Mouse (Mus musculus): Measurements from ENCODE around the gene Phkb. TPM values are rescaled to one million over a fixed set of nuclear protein-coding genes. Genes with fewer than 3 reads are reported as not detected.
"Not testable (repeated sequence)": the region's sequence is repeated elsewhere in the genome, so short reads cannot be mapped to it uniquely, and the experiment has no call there.

Gene Phkb
- polyA plus RNA-seq (2015; fragmentation: Nextera tagmentation; extraction: Ambion mirVana): 42.2 and 43.3 TPM in 2 replicates

DNA sequence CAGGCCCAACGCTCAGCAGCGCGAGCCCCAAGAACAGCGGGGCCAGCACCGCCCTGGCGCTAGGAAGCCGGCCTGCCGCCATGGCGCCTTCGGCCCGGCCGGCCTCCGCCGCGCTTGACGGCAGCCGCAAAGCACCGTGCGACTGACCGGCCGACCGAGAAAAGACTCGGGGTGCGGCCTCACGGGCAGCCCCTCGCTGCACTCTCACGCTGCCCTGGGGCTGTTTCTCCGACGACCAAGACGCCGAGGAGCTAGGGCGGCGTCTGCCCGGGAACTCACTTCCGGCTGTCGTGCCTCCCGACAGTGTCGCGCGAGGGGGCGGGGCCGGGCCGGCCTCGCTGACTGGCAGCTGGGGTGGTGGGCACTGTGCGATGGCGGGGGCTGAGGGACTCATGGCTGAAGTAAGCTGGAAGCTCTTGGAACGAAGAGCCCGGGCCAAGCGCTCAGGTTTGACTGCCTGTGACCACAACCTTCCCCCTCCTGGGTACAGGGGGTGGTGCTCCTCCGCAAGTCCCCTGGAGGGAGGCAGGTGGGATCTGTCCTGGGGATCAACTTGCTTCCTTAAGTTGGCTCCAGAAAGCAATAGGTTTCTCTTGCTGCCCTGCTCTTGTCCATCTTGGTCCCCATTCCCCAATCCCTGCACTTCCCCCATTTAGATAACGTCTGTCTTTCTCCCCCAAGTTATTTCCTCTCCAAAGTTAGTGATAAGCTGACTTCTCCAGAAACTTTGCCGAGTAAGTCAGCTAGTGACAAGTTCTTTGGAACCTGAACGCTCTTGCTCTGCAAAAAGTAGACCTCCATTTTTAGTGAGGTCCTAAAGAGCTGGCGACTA, at the start of gene Phkb, which contains the start of gene Itfg1:
Gene Phkb (plus strand): TSS at position 303 of the 832 bp plus-strand sequence.
Gene Itfg1 (minus strand): TSS at position 265 of the 832 bp plus-strand sequence.
- Histone ChIP-seq H3K4me1 (ENCODE audit: control insufficient read depth, insufficient read depth, low read length) (peaks cover 20% of the 10 kb centered on the region), H3K36me3 (ENCODE audit: control insufficient read depth, insufficient read depth) (peaks cover 5% of the 10 kb centered on the region; the same call in 1 of the 2 replicates), H3K9me3 (replicated peaks; ENCODE audit: control insufficient read depth, low read length) (no peaks in the 10 kb centered on the region), H3K4me3 (ENCODE audit: low read length) (peak within 1 kb of the TSS; percentile 91), H3K4me2 (ENCODE audit: low read depth, low read length) (peak within 1 kb of the TSS; percentile 94), H3K27ac (ENCODE audit: low read length) (peak within 1 kb of the TSS; percentile 98), H3K9ac (ENCODE audit: low read length) (peak within 1 kb of the TSS; percentile 96), H3K27me3 (ENCODE audit: control insufficient read depth, insufficient read depth, low read length) (no peaks in the 10 kb centered on the region)
- WGBS: under 1% methylated on average over 54 of the region's 54 CpGs
- ATAC-seq (replicated peaks; ENCODE audit: extremely low read depth, insufficient read depth, low FRiP score): peak; percentile 93

DNA sequence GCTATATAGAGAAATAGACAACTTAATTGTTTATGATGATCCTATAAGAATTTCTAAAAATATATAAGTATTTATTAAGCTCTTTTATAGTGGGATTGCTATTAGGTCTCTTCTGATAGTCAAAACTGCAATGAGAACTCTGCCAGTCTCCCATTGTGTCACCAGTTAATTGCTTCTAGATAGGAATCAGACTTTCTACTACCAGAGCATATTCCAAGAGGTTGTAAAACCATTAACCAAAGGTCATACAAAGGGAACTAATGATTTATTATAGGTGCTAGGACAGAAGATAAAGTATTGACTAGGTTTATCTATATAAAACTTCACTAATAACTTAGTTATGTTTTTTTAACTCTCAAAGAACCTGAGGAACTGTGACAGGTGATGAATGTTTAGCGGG, 44.4 kb upstream of the Phkb start:
- H3K27ac ChIP-seq (ENCODE audit: low read length); ATAC-seq (replicated peaks; ENCODE audit: extremely low read depth, insufficient read depth, low FRiP score); H3K9ac ChIP-seq (ENCODE audit: low read length); H3K27me3 ChIP-seq (ENCODE audit: control insufficient read depth, insufficient read depth, low read length); H3K36me3 ChIP-seq (ENCODE audit: control insufficient read depth, insufficient read depth); H3K4me1 ChIP-seq (ENCODE audit: control insufficient read depth, insufficient read depth, low read length); H3K4me2 ChIP-seq (ENCODE audit: low read depth, low read length); H3K9me3 ChIP-seq (replicated peaks; ENCODE audit: control insufficient read depth, low read length); H3K4me3 ChIP-seq (ENCODE audit: low read length): not testable (repeated sequence)
- WGBS: 100% methylated on average over 1 of the region's 1 CpGs

DNA sequence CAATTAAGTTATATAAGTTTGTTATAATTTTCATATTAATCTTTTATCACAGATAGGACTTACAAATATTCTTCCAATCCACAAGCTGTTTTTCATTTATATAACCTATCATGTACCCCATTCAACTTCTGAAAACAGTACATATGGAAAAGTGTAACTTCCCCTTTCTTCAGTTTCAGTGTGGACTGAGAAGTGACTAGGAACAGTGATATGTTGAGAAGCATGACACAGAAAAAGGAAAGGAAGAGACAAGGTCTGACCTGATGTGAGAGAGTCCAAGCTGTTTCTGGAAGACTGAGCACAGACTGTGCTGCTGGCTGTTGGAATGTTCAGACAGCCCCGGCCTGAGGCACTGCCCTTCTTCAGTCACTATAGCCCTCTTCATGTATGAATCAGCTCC, 40.6 kb upstream of the Phkb start:
- Histone ChIP-seq H3K9ac (ENCODE audit: low read length) (no peak overlapping the region), H3K9me3 (replicated peaks; ENCODE audit: control insufficient read depth, low read length) (no peaks in the 10 kb centered on the region), H3K27ac (ENCODE audit: low read length) (no peak overlapping the region), H3K27me3 (ENCODE audit: control insufficient read depth, insufficient read depth, low read length) (no peaks in the 10 kb centered on the region), H3K4me3 (ENCODE audit: low read length) (no peak overlapping the region), H3K36me3 (ENCODE audit: control insufficient read depth, insufficient read depth) (peaks cover 6% of the 10 kb centered on the region; the same call in 1 of the 2 replicates), H3K4me2 (ENCODE audit: low read depth, low read length) (no peak overlapping the region), H3K4me1 (ENCODE audit: control insufficient read depth, insufficient read depth, low read length) (no peaks in the 10 kb centered on the region)
- no peak for ATAC-seq (replicated peaks; ENCODE audit: extremely low read depth, insufficient read depth, low FRiP score)
- WGBS: 85% methylated on average over 1 of the region's 1 CpGs

DNA sequence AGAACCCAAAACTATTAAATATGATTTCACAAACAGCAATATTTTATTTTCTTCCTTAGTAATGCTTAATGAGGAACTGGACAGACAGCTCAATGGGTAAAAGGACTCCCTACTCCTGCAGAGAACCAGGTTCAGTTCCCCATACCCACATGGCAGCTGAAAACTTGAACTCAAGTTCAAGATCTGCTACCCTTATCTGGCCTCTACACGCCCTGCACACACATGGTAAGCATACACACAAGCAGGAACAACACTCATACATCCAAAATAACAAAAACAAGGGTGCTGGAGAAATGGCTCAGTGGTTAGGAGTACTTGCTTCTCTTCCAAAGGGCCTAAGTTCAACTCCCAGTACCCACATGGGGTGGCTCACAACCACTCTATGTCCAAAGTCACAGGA, 39.4 kb upstream of the Phkb start:
- ATAC-seq (replicated peaks; ENCODE audit: extremely low read depth, insufficient read depth, low FRiP score): no peak
- WGBS: 86% methylated on average over 1 of the region's 1 CpGs

DNA sequence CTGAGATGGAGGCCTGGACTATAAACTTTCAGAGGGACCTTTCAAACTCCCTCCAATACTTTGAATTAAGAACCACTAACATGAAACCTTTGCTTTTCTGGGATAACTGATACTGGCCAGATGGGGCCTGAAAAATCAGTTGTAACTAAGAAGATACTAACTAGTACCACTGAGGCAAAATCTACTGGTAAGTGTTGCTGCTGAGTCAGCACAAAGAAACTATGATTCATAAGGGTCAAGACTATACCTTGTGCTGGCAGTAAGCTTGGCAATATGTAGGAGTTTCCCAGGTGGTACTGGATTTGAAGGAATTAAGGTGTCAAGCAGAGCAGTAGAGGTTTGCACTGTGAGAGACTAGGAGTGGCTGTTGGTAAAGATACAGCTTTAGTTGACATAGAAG, 27.1 kb upstream of the Phkb start:
- H3K4me3 ChIP-seq (ENCODE audit: low read length): no peak overlapping the region
- H3K4me1 ChIP-seq (ENCODE audit: control insufficient read depth, insufficient read depth, low read length): no peaks in the 10 kb centered on the region
- H3K9ac ChIP-seq (ENCODE audit: low read length): no peak overlapping the region
- H3K4me2 ChIP-seq (ENCODE audit: low read depth, low read length): no peak overlapping the region
- H3K27me3 ChIP-seq (ENCODE audit: control insufficient read depth, insufficient read depth, low read length): no peaks in the 10 kb centered on the region
- H3K9me3 ChIP-seq (replicated peaks; ENCODE audit: control insufficient read depth, low read length): no peaks in the 10 kb centered on the region
- no peak overlapping the region for H3K27ac ChIP-seq (ENCODE audit: low read length)
- peaks cover 6% of the 10 kb centered on the region for H3K36me3 ChIP-seq (ENCODE audit: control insufficient read depth, insufficient read depth)
- no peak for ATAC-seq (replicated peaks; ENCODE audit: extremely low read depth, insufficient read depth, low FRiP score)

More for the DNA sequence above, 39.4 kb upstream of the Phkb start:
- H3K27ac ChIP-seq (ENCODE audit: low read length): no peak overlapping the region
- H3K9me3 ChIP-seq (replicated peaks; ENCODE audit: control insufficient read depth, low read length): no peaks in the 10 kb centered on the region
- peaks cover 3% of the 10 kb centered on the region; the same call in 1 of the 2 replicates for H3K36me3 ChIP-seq (ENCODE audit: control insufficient read depth, insufficient read depth)
- H3K27me3 ChIP-seq (ENCODE audit: control insufficient read depth, insufficient read depth, low read length): no peaks in the 10 kb centered on the region
- H3K4me3 ChIP-seq (ENCODE audit: low read length): no peak overlapping the region
- H3K9ac ChIP-seq (ENCODE audit: low read length): no peak overlapping the region
- H3K4me1 ChIP-seq (ENCODE audit: control insufficient read depth, insufficient read depth, low read length): no peaks in the 10 kb centered on the region
- H3K4me2 ChIP-seq (ENCODE audit: low read depth, low read length): no peak overlapping the region

DNA sequence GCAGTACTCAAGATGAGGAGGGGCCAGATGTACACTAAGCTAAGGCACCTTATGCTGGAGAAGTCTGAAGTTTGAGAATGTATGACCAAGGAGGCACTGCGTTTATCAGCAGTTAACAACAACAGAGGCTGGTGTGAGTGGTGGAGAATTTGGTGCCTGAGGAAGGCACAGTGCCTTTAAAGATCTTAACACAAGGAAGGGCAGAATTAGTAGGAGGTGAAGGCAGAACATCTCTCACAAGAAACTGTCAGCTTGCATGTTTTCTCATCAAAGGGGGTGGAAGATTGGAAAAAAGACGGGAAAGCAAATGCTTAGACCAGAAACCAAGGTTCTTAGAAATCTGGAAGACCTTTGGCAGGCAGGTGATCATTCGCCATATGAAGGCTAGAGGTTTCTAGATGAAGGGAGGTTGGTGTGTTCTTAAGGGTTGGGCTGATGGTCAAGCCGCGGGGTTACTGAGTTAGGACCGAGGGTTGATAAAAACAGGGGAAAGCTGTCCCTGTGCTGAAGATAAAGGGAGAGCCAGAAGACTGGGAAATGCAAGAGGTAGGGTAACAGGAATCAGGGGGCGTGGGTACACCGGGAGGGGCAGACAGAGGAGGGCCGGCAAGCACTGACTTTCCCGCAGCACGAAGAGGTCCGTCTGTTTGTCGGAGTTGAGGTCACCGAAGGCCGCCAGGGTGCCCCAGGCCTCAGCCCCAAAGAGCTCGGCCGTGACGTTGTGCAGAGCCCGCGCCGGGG, 673 bp upstream of the Phkb start:
- peaks cover 20% of the 10 kb centered on the region for H3K4me1 ChIP-seq (ENCODE audit: control insufficient read depth, insufficient read depth, low read length)
- 1% methylated on average over 21 of the region's 21 CpGs for WGBS
- no peaks in the 10 kb centered on the region for H3K9me3 ChIP-seq (replicated peaks; ENCODE audit: control insufficient read depth, low read length)
- ATAC-seq (replicated peaks; ENCODE audit: extremely low read depth, insufficient read depth, low FRiP score): peak; percentile 44; the same call in 1 of the 2 replicates
- H3K9ac ChIP-seq (ENCODE audit: low read length): peak overlapping the region; percentile 96
- peak overlapping the region; percentile 98 for H3K27ac ChIP-seq (ENCODE audit: low read length)
- peak overlapping the region; percentile 91 for H3K4me3 ChIP-seq (ENCODE audit: low read length)
- peak overlapping the region; percentile 94 for H3K4me2 ChIP-seq (ENCODE audit: low read depth, low read length)
- H3K27me3 ChIP-seq (ENCODE audit: control insufficient read depth, insufficient read depth, low read length): no peaks in the 10 kb centered on the region
- H3K36me3 ChIP-seq (ENCODE audit: control insufficient read depth, insufficient read depth): peaks cover 9% of the 10 kb centered on the region; the same call in 1 of the 2 replicates

DNA sequence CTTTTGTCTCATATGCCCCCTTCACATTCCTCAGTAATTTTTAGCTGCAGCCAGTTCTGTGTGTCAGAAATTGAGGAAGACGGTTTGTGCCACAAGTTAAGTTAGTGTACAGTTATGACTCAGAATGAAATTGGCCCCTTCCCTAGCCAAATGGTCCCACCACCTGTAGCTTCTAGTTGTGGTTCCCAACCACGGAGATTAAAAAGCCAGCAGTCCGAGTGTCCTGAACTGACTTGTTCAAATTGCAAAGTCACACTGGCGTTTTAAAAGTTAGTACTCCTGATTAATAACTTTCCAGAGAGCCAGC, 683 bp downstream of the Phkb start:
- ATAC-seq (replicated peaks; ENCODE audit: extremely low read depth, insufficient read depth, low FRiP score): no peak
- 6% methylated on average over 4 of the region's 4 CpGs for WGBS

DNA sequence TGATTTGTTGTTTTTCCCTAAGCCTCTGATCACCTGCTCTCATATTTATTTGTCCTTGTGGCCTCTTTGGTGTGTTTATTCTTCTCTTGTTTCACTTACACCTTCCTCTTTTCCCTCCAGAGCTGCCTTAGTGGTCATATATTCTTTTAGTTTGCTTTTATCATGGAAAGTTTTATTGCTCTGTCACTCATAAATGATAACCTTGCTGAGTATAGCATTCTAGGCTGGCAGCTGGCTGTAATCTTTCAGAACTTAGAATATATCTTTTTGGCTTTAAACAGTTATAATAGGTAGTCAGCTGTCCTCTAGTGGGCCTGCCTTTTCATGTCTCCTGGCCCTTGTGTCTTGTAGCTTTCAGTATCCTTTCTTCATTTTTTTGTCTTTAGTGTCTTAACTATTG, 5.1 kb downstream of the Phkb start:
- 0 out of 2 replicates have a peak, but pooled peaks cover 2% of the 10 kb centered on the region for H3K36me3 ChIP-seq (ENCODE audit: control insufficient read depth, insufficient read depth)
- ATAC-seq (replicated peaks; ENCODE audit: extremely low read depth, insufficient read depth, low FRiP score): no peak

More for the DNA sequence above, 683 bp downstream of the Phkb start:
- no peaks in the 10 kb centered on the region for H3K9me3 ChIP-seq (replicated peaks; ENCODE audit: control insufficient read depth, low read length)
- H3K27me3 ChIP-seq (ENCODE audit: control insufficient read depth, insufficient read depth, low read length): no peaks in the 10 kb centered on the region
- peak overlapping the region; percentile 98 for H3K27ac ChIP-seq (ENCODE audit: low read length)
- H3K4me1 ChIP-seq (ENCODE audit: control insufficient read depth, insufficient read depth, low read length): peaks cover 20% of the 10 kb centered on the region
- peak overlapping the region; percentile 94 for H3K4me2 ChIP-seq (ENCODE audit: low read depth, low read length)
- H3K9ac ChIP-seq (ENCODE audit: low read length): peak overlapping the region; percentile 96
- peaks cover 5% of the 10 kb centered on the region; the same call in 1 of the 2 replicates for H3K36me3 ChIP-seq (ENCODE audit: control insufficient read depth, insufficient read depth)
- peak overlapping the region; percentile 91 for H3K4me3 ChIP-seq (ENCODE audit: low read length)

More for the DNA sequence above, 5.1 kb downstream of the Phkb start:
- H3K27ac ChIP-seq (ENCODE audit: low read length): no peak overlapping the region
- no peaks in the 10 kb centered on the region for H3K9me3 ChIP-seq (replicated peaks; ENCODE audit: control insufficient read depth, low read length)
- H3K4me3 ChIP-seq (ENCODE audit: low read length): no peak overlapping the region
- H3K4me2 ChIP-seq (ENCODE audit: low read depth, low read length): no peak overlapping the region
- H3K4me1 ChIP-seq (ENCODE audit: control insufficient read depth, insufficient read depth, low read length): peaks cover 11% of the 10 kb centered on the region
- H3K9ac ChIP-seq (ENCODE audit: low read length): no peak overlapping the region
- no peaks in the 10 kb centered on the region for H3K27me3 ChIP-seq (ENCODE audit: control insufficient read depth, insufficient read depth, low read length)
